Mouse (Mus musculus) lung, embryonic 16.5 days (tissue): ENCODE data around the gene Elavl4. TPM values are rescaled to one million over a fixed set of nuclear protein-coding genes. Genes with fewer than 3 reads are reported as not detected.

Source experiments
- ATAC-seq: fragments of 200-750 bp; cut with Nextera tagmentation; 2 replicates; pipeline ENCODE4 v1.8.0; 2017; ENCODE audit warnings: low read depth, mild to moderate bottlenecking, moderate library complexity
- H3K27ac ChIP-seq: fragments of 300-500 bp; sonication (generic); 2 replicates; pipeline ENCODE4 v1.5.1; 2014; ENCODE audit warnings: mild to moderate bottlenecking, control low read depth, low read length
- H3K27me3 ChIP-seq: fragments of 300-500 bp; sonication (generic); 2 replicates; pipeline ENCODE4 v1.6.1; 2014; ENCODE audit warnings: low read depth, low read length, mixed read lengths; ENCODE audit not compliant: control insufficient read depth, insufficient read depth
- H3K36me3 ChIP-seq: fragments of 300-500 bp; sonication (generic); 2 replicates; pipeline ENCODE4 v1.6.1; 2014; ENCODE audit warnings: low read length; ENCODE audit not compliant: control insufficient read depth, insufficient read depth
- H3K4me1 ChIP-seq: fragments of 300-500 bp; sonication (generic); replicated peaks from 2 replicates; pipeline ENCODE4 v1.6.1; 2014; ENCODE audit warnings: low read length, mixed read lengths; ENCODE audit not compliant: control insufficient read depth, insufficient read depth
- H3K4me2 ChIP-seq: fragments of 300-500 bp; sonication (generic); 2 replicates; pipeline ENCODE4 v1.6.1; 2014; ENCODE audit warnings: low read depth, low read length, control low read depth
- H3K4me3 ChIP-seq: fragments of 300-500 bp; sonication (generic); 2 replicates; pipeline ENCODE4 v1.5.1; 2014; ENCODE audit warnings: mild to moderate bottlenecking, low read length, control low read depth
- H3K9ac ChIP-seq: fragments of 300-500 bp; sonication (generic); 2 replicates; pipeline ENCODE4 v1.6.1; 2014; ENCODE audit warnings: low read length, control low read depth
- H3K9me3 ChIP-seq: fragments of 300-500 bp; sonication (generic); 2 replicates; pipeline ENCODE4 v1.6.1; 2016; ENCODE audit warnings: low read length; ENCODE audit not compliant: control insufficient read depth
- WGBS: fragments of 180-500 bp; shearing (Covaris S2); extraction: QIAGEN DNeasy Blood & Tissue Kit; methylation state at CpG from one replicate; pipeline ENCODE4 v1.1.7; 2014; 5-methylcytosine and 5-hydroxymethylcytosine counted together
- polyA plus RNA-seq: library from polyadenylated mRNA; unstranded; fragments of >200 nt; fragmentation: Nextera tagmentation; extraction: Ambion mirVana; gene quantifications from 2 replicates; pipeline ENCODE4 v1.2.1, GENCODE M21; 2015

Elavl4 gene
- polyA plus RNA-seq: 2.8 and 3.0 TPM in 2 replicates

DNA sequence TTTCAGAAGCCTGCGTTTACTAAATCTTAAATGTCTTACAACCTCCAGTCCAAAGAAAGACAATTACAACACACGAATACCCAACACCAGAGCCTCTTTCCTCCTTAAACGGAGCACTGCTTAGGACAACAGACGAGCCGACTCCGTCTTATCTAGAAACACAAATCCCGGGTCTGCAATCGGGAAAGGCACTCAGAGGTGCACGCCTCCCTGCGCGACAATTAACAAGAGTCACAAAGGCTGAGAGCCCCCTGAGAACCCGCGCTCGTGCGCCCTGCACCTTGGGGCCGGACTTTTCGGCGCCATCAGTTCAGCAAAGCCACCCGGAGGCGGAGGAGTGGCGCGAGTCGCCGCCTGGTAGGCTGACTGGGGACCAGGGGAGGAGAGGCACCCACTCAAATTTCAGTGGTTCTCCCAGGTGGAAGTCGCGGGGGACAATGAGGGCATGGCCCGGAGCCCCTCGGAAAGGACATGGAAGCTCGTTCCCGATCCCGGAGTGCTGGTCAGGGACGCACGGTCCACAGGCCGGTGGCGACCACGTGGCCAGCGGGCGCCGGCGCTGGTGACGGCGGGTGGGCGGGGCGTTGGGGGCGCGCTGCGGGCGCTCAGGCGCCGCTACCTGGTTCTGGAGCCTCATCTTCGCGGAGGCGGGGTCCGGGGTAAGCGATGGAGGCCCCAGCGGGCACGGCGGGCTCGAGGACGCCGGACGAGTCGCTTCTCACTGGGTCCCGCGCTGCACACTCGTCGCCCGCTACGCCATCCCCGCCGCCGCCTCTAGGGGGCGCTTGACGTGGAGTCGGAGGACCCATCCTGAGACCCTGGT lies at the start of gene Elavl4:
Elavl4 (minus strand) TSS at position 732 of the 823 bp plus-strand sequence.
- under 1% methylated on average over 68 of the region's 75 CpGs for WGBS
- no peak within 1 kb of the TSS for H3K27ac ChIP-seq

DNA sequence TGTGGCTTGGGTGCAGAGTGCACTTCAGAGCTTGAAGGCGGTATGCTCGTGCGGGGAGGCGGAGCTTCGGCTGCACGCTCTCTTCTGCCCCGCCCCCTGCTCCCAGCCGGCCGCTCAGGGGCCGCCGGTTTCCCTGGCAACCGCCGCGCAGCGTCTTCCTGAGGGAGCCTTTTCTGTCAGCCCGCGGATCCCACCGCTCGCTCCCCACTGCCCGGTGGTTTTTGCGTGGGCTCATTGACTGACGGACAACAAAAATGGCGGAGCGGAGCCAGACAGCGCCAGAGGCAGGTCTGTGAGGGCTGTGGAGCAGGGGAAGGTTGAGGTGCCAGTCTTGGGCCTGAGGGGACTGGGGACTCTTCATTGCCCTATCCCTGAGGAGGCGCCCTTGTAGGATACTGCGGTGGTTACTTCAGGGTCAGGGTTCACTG lies 45.9 kb upstream of the Elavl4 start, which contains the start of gene Agbl4:
Agbl4 (plus strand) TSS at position 44 of the 428 bp plus-strand sequence.
- ATAC-seq: peak; percentile 99
- peak within 1 kb of the TSS; percentile 58 for H3K9ac ChIP-seq
- 0 out of 2 replicates have a peak, but pooled peaks cover 2% of the 10 kb centered on the region for H3K4me1 ChIP-seq
- H3K9me3 ChIP-seq: no peaks in the 10 kb centered on the region
- no peaks in the 10 kb centered on the region for H3K36me3 ChIP-seq
- H3K27ac ChIP-seq: no peak within 1 kb of the TSS
- H3K27me3 ChIP-seq: no peaks in the 10 kb centered on the region
- peak within 1 kb of the TSS; percentile 74 for H3K4me2 ChIP-seq
- under 1% methylated on average over 27 of the region's 27 CpGs for WGBS
- H3K4me3 ChIP-seq: peak within 1 kb of the TSS; percentile 61

More for the DNA sequence above, at the start of gene Elavl4:
- H3K4me1 ChIP-seq: peaks cover 3% of the 10 kb centered on the region; the same call in 1 of the 2 replicates
- H3K9me3 ChIP-seq: no peaks in the 10 kb centered on the region
- H3K36me3 ChIP-seq: no peaks in the 10 kb centered on the region
- H3K27me3 ChIP-seq: no peaks in the 10 kb centered on the region
- peak within 1 kb of the TSS; percentile 63 for H3K9ac ChIP-seq
- ATAC-seq: peak; percentile 96
- H3K4me2 ChIP-seq: peak within 1 kb of the TSS; percentile 93
- H3K4me3 ChIP-seq: peak within 1 kb of the TSS; percentile 68

DNA sequence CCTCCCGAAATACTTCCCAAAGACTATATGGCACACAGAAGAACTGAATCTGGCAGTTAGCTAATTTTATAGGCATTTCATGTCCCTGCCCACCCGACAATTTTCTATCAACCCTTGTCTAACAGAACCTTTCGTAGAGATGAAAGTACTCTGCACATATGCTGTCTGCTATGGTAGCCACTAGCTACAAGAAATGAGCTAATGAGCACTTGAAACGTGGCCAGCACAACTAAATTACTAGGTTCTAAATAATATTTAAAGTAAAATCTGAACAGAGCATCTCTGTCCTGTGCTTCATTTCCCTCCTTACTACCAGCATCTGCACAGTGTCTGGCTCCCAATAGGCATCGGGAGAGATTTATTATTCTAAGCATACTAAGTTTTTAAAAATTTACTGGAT lies 44.5 kb upstream of the Elavl4 start:
- Histone ChIP-seq H3K27ac (no peak overlapping the region), H3K9ac (no peak overlapping the region), H3K9me3 (no peaks in the 10 kb centered on the region), H3K27me3 (no peaks in the 10 kb centered on the region), H3K4me1 (0 out of 2 replicates have a peak, but pooled peaks cover 2% of the 10 kb centered on the region), H3K4me2 (no peak overlapping the region), H3K36me3 (no peaks in the 10 kb centered on the region), H3K4me3 (no peak overlapping the region)
- 82% methylated on average over 5 of the region's 5 CpGs for WGBS
- no peak for ATAC-seq

DNA sequence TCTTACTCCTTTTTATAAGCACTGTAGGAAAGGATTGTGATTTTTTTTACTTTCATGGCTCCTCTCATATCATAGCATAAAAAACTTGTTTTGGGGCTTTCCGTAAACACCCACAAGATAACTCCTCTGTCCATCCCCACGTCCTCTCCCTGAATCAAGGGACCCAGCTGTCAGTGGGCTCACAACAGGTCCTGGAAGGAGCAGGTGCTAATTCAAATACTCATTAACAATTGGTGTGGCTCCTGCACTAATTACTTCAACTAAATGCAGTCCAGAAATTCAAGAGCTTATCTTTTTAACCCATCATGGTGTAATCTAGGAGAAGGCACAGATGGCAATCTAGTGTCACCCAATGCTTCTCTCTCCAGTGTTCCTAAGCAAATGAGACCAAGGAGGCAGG lies 8.9 kb upstream of the Elavl4 start:
- H3K27me3 ChIP-seq: no peaks in the 10 kb centered on the region
- H3K4me3 ChIP-seq: no peak overlapping the region
- no peak overlapping the region for H3K27ac ChIP-seq
- H3K9me3 ChIP-seq: no peaks in the 10 kb centered on the region
- no peak for ATAC-seq
- no peak overlapping the region for H3K4me2 ChIP-seq
- H3K36me3 ChIP-seq: no peaks in the 10 kb centered on the region
- 65% methylated on average over 2 of the region's 2 CpGs for WGBS
- no peak overlapping the region for H3K9ac ChIP-seq
- H3K4me1 ChIP-seq: no peaks in the 10 kb centered on the region

DNA sequence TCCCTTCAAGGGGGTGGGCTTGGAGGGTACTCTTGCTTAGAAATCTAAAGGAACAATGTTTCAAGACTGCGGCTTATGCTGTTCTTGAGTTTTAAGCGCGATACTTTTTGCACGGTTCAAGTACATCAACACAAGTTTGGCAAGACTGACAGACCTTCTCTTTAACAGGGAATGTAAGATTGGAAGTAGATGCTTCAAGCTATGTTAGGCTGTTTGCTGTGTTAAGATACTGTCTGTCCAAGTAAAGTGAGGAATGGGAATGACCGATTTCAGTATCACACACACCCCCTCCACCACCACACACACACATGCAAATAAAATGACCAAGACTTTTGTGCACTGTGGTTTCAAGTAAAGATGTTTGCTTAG lies 276 bp upstream of the Elavl4 start:
- 6% methylated on average over 5 of the region's 5 CpGs for WGBS
- Histone ChIP-seq H3K9ac (peak overlapping the region; percentile 63), H3K27ac (no peak overlapping the region), H3K27me3 (no peaks in the 10 kb centered on the region), H3K4me1 (peaks cover 3% of the 10 kb centered on the region; the same call in 1 of the 2 replicates), H3K4me3 (peak overlapping the region; percentile 68), H3K4me2 (peak overlapping the region; percentile 93), H3K36me3 (no peaks in the 10 kb centered on the region), H3K9me3 (no peaks in the 10 kb centered on the region)
- 0 out of 2 replicates have a peak, but pooled peaks have one; percentile 2 for ATAC-seq

DNA sequence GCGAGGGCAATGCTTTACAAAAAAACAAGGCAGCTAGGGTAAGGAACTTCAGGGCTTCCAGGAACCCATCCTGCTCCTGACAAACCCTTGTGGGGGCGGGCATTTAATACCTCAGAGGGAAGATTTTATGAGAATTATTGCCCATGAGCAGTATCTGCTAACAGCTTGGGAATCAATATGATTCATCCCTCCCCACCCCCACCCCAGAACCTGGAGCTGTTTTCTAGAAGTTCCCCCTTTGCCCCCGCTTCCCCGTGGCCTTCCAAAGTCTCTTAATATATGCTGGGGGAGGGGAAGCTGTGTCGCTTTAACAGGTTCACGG lies 892 bp downstream of the Elavl4 start:
- Histone ChIP-seq H3K9ac (peak overlapping the region; percentile 63), H3K4me1 (peaks cover 3% of the 10 kb centered on the region; the same call in 1 of the 2 replicates), H3K9me3 (no peaks in the 10 kb centered on the region), H3K27ac (no peak overlapping the region), H3K27me3 (no peaks in the 10 kb centered on the region), H3K4me2 (peak overlapping the region; percentile 93), H3K4me3 (peak overlapping the region; percentile 68), H3K36me3 (no peaks in the 10 kb centered on the region)
- ATAC-seq: no peak
- 13% methylated on average over 6 of the region's 6 CpGs for WGBS

DNA sequence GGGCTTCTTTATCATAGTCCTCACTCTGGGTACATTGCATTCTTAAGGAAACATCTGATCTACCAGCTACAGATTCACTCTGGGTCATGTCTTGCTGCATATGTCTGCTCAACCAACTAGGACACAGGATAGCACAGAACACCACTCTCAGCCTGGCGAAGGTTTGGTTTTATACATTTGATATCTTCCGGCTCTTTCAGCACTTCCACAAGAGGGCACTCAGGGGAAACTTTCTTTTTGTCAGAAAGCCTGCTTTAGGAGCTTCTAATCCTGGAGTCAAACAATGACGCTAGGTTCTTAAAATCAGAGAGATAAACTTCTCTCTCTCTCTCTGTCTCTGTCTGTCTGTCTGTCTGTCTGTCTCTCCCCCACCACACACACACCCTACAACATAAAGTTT lies 27.8 kb downstream of the Elavl4 start:
- WGBS: 48% methylated on average over 3 of the region's 3 CpGs
- Histone ChIP-seq H3K9me3 (no peaks in the 10 kb centered on the region), H3K4me3 (no peak overlapping the region), H3K27me3 (no peaks in the 10 kb centered on the region), H3K4me2 (no peak overlapping the region), H3K27ac (no peak overlapping the region), H3K36me3 (no peaks in the 10 kb centered on the region), H3K4me1 (no peaks in the 10 kb centered on the region), H3K9ac (no peak overlapping the region)
- no peak for ATAC-seq

DNA sequence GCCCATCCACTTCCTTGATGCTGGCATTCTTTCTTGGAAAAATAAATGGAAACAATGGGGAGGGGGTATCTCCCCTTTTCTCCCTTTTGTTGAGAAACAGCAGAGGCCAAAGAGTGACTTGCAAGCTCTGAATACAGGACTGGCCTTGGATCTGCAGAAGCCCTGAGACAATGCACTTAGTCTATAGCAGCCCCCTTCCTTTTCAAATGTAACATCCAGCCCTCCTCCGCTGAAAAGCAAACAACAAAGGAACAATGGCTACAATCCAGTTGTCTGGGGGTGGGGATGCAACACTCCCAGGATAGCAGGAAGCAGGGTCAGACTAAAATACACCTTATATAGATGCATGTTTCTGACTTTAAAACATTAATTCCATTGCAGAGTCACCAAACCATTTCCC lies 39.6 kb downstream of the Elavl4 start:
- no peak for ATAC-seq
- Histone ChIP-seq H3K36me3 (no peaks in the 10 kb centered on the region), H3K9me3 (no peaks in the 10 kb centered on the region), H3K4me2 (no peak overlapping the region), H3K4me1 (no peaks in the 10 kb centered on the region), H3K27ac (no peak overlapping the region), H3K4me3 (no peak overlapping the region), H3K9ac (no peak overlapping the region), H3K27me3 (no peaks in the 10 kb centered on the region)
- WGBS: 32% methylated on average over 1 of the region's 1 CpGs

DNA sequence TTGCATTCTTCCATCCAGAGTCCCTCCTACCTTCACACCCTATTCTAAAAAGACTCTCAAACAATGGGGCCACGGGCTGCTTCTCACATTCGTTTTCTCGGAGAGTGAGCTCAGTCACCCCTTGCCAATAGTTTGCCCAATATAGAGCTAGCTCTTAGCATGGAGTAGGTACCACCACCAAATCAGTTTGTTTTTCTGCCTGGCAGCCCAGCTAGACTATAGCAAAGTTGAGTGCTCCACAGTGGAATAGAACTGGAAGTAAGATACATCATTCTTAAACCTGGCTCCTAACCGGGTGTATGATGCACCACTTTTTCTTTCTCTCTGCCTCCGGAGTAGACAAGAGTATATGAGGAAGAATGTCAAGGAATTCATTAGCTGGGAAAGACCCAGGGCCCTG lies 44.7 kb downstream of the Elavl4 start:
- WGBS: 59% methylated on average over 5 of the region's 5 CpGs
- no peak overlapping the region for H3K4me3 ChIP-seq
- ATAC-seq: no peak
- no peak overlapping the region for H3K4me2 ChIP-seq
- H3K4me1 ChIP-seq: no peaks in the 10 kb centered on the region
- H3K9me3 ChIP-seq: no peaks in the 10 kb centered on the region
- H3K27ac ChIP-seq: no peak overlapping the region
- H3K36me3 ChIP-seq: no peaks in the 10 kb centered on the region
- no peak overlapping the region for H3K9ac ChIP-seq
- H3K27me3 ChIP-seq: no peaks in the 10 kb centered on the region
